Mouse (Mus musculus) left cerebral cortex, adult 2 months (tissue): ENCODE measurements at regions not wholly inside any gene's neighbourhood (a gene's known extent, or its start where the extent isn't known, plus 50 kb on each side); places are given as distances from the start of the nearest gene placed in this dataset.

Experiments used
- DNase-seq, 2 experiments: peaks; one replicate each; pipeline ENCODE4 v3.0.0; 2021 to 2022; ENCODE audit warnings: low spot score in 2 of 2, mixed read lengths in 1 of 2; ENCODE audit errors: extremely low spot score in 1 of 2
- H3K27ac ChIP-seq: fragments of 200-600 bp; 2 replicates; pipeline ENCODE4 v1.8.1; 2022
- H3K4me3 ChIP-seq: fragments of 200-600 bp; 2 replicates; pipeline ENCODE4 v1.8.1; 2022
- CTCF ChIP-seq: fragments of 200-600 bp; IDR thresholded peaks from 2 replicates; pipeline ENCODE4 v1.8.1; 2022; ENCODE audit warnings: antibody characterized with exemption, mild to moderate bottlenecking, moderate library complexity
- intact Hi-C: fragments of 180-260 bp; cut with DNase I; formaldehyde crosslinking; loops from one replicate; pipeline ENCODE4 v1.15.1; 2025

DNA sequence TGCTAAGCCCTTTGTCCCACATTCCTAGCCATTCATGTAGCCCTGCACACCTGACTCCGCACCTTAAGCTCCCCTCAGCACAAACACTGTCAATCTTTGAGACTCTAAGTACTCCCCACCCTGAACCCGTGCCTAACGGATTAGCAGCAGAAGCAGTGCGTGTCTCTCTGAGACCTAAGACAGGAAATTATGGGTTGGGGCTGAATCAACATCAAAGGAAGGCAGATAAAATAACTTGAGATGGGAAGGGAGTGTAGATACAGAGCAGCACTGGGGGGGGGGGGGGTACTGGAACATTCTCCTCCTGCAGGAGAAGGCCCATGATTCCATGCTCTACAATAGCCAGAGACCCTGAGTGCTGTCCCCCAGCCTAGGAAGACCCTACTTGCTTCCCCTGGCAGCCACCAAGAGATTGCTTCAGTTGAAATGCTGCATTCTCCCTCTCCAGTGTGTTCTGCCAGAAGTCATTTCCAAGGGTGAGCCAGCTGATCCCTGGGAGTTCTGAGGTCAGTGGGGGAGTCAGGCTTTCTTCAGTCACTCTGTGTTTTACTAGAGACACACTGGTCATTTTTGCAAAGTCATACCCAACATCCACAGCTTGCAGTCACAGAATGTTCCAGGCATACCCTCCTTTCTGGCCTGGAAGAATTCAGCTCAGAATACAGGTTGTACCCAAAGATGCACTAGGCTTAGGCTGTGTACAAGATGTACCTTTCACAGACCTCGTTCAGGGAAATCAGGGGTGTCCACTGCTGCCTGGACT, 71.4 kb downstream of the Rhob start:
- TF ChIP-seq CTCF = no peak
- intact Hi-C loops = no loop called here

DNA sequence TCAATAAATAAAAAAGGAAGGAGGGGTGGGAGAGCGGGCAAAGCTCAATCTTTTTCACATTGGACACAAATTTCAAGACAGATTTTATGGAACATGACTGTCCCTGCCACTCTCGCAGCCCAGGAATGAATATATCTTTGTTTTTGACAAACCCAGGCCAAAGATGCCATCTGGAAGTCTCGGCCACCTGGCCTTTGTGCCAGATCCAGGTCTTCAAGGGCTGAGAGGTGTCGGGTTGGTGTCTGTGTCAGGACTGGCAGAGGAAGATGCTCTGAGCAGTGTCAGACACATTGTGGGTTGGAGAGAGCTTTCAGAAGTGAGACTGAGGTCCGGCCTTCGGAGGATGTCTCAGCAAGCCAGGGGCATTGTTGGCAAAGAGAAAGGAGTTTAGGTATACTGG, 75.3 kb downstream of the Rhob start:
- Histone ChIP-seq H3K27ac (no peak overlapping the region), H3K4me3 (no peak overlapping the region)
- intact Hi-C loops = no loop called here
- TF ChIP-seq CTCF = no peak
- no peak for DNase-seq

More for the DNA sequence above, 71.4 kb downstream of the Rhob start:
- no peak overlapping the region for H3K4me3 ChIP-seq
- H3K27ac ChIP-seq = no peak overlapping the region
- no peak for DNase-seq

DNA sequence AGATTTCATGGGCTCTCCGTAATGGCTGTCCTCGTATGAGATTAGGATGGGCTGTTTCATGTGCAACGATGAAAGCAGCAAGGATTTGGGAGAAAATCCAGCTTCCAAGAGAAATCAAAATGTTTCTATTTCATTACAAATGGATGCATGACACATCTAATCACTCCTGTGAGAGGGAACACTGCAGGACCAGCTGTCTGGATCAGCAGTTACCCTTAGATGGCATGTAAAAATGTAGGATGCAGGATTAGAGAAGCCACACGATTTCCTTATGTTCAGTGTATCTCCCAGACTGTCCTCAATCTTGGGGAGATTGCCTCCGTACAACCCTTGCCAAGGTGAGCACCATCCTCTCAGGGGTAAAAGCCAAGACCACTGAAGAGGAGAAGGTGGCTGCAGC, 77.1 kb downstream of the Rhob start:
- DNase-seq = no peak
- Histone ChIP-seq H3K27ac (no peak overlapping the region), H3K4me3 (no peak overlapping the region)
- TF ChIP-seq CTCF = no peak
- intact Hi-C loops = no loop called here

DNA sequence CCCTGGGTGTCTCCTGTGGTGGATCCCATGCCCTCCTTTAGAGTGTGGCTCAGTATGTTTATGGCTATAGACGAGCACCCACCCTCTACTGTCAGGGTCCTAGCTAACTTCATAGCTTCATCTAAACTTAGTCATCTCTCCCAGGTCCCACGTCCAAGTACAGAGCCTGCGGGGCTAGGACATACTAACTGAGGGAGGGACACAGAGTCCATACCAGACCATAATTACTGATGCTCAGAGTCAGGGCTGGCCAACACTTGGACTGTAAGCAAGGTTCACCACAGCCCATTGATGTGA, 78.6 kb downstream of the Rhob start:
- H3K27ac ChIP-seq = no peak overlapping the region
- H3K4me3 ChIP-seq = no peak overlapping the region
- no peak for TF ChIP-seq CTCF
- no peak for DNase-seq
- intact Hi-C loops = no loop called here

DNA sequence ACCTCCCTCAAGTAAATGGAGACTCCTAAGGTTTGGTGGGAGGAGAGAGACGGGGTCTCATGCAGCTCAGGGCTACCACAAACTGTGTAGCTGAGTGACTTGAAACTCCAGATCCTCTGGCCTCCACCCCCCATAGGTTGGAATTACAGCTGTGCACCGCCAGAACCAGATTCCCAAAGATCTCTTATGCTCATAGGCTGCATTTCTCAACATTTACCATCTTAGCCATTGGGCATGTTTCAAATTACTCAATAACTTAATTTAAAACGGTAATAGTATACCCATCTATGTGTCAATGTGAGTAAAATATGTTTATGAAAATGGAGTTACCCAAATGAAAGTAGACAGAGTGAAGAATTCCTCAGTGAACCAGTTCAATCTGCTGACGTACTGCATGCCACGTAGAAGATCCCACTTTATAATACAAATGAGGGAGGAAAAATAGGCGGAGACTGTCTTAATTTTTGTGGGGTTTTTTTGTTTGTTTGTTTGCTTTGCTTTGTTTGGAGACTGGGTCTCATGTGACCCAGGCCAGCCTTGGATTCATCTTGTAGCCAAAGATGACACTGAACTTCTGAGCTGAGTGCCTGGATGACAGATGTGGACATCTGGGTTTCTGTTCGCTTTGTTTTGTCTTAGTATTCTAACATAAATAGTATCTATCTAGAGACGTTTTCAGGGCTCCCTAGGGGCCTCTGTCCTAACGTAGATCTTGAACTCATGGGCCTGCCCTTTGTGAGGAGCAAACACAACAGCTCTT, 79.1 kb downstream of the Rhob start:
- TF ChIP-seq CTCF = no peak
- no peak overlapping the region for H3K27ac ChIP-seq
- intact Hi-C loops = no loop called here
- no peak overlapping the region for H3K4me3 ChIP-seq
- no peak for DNase-seq

DNA sequence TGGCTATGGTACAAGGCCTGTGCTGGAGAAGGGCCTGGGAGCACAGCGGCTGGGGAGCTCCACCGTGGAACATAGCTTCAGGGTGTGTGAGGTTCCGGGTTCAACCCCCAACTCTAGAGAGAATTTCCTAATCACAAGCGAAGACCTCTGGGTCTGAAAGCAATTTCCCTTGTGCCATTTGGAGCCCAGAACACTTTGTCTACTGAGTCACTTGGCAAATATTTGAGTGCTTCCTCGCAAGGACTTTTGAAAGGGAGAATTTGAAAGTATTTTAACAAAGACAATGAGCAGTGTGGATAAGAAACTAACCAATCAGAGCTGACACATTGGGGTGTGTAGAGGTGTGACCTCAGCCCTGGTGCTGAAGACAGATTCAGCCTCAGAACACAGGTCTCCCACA, 80.9 kb downstream of the Rhob start:
- intact Hi-C loops = no loop called here
- no peak overlapping the region for H3K27ac ChIP-seq
- no peak for TF ChIP-seq CTCF

DNA sequence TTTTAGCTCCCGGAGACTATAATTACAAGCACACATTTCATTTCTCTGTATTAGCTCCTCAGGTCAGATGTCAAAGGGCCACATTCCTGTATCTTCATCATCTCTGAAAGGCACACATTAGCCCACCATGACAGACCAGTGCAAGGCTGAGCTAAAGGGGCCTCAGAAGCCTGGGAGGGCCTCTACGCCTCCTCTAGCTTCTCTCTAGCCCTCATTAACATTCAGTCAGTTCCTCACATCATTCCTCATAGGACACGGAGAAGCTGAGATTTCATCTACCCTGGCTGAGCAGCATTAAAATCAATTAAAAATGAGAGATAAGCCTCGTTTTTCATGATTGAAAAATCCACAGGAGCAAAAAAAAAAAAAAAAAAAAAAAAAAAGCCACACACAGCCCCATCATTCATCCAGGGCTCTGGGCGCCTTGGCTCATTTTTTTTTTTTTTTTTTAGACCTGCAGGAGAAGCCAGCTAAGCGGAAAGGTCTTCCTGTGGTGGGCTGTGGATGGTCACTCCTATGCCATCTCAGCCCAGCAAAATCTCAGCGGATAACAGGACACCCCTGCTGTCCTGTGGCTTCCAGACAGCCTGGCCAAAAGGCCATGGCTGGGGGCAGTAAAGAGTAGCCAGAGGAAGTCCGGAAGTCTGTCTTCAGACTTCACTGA, 82.5 kb downstream of the Rhob start:
- no peak for TF ChIP-seq CTCF
- H3K27ac ChIP-seq = no peak overlapping the region
- no peak overlapping the region for H3K4me3 ChIP-seq
- no peak for DNase-seq
- intact Hi-C loops = no loop called here

More for the DNA sequence above, 80.9 kb downstream of the Rhob start:
- H3K4me3 ChIP-seq = no peak overlapping the region
- no peak for DNase-seq

DNA sequence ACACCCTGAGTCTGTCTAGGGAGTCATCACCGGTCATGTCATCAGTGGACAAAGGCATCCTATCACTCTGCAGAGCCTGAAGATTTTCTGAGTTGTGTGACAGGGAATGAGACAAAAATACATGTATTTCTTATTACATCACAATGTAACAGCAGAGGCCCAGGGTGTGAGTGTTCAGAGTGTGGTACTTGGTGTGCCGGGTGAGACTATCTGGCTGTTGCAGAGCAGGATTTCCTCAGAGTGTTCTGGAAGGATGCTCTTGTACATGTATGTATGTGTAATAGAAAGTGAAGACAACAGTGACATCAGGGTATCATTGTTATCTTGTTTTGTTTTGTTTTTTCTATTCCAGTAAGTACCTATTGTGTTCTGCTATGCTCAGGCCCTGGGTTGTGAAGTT, 87.7 kb downstream of the Rhob start:
- intact Hi-C loops = loop anchor here (5.0 kb wide), 1 partner anchor 55 kb away; no protein-coding TSS in a partner anchor
- no peak for DNase-seq
- TF ChIP-seq CTCF = no peak

DNA sequence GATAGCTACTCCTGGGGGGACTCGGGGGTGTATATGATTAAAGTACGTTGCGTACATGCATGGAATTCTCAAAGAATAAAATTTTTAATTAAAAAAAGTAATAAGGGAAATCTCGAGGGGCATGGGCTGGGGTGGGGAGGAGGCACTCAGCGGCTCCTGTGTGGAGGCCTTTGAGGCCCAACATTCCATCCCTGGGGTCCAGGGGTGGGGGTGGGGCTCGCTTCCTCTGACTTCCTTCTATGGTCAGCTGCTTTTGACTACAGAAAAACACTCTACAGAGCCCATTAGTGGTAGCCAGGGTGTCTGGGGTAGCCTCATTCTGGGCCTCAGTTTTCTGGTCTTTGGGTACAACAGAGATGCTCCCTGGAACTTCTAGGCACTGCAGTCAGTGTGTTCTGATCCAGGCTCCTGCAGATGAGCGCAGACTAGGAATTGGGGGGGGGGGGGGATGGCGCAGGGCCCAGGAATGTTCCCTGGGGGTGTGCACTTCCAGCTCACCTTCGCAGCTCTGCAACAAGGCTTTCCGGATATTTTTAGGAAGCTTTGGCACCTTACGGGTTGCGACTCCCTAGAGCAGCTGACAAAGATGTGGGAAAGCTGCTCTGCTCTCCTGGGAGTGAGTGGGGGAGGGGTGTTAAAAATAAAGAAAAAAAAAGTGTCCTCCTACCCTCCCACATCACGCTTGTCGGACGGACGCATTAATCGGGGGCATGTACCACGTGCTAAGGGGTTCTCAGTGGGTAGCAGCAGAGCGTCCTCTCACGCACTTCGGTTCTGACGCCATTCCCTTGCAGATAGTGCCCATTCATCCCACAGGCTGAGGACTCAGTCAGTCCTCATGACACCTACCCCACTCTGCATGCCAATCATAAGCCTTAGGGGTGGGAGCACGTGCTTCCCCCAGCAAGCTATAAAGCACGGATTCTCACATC, 89.1 kb downstream of the Rhob start:
- intact Hi-C loops = loop anchor here (5.0 kb wide), 1 partner anchor 57 kb away; no protein-coding TSS in a partner anchor
- Histone ChIP-seq H3K4me3 (no peak overlapping the region), H3K27ac (no peak overlapping the region)
- no peak for TF ChIP-seq CTCF
- DNase-seq = peak in 1 of 2 experiments; percentile 31

More for the DNA sequence above, 87.7 kb downstream of the Rhob start:
- Histone ChIP-seq H3K4me3 (no peak overlapping the region), H3K27ac (no peak overlapping the region)

DNA sequence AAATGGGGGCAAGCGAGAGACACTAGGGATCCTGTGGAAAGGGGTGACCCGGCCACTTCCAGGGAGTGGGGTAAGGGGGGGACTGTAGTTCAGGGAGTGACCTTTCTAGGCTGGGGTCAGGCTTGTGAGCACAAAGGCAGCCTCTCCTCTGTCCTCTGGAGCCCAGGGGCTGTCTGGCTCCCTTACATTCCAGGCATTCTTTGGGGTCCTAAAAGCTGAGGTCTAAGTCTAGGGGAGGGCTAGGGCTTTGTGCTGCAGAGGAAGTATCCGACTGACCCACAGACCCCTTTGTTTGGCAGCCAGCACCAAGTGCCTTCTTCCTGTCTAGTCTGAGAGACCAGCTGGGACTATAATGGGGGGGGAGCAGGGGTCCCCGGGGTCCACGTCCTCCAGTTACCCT, 88.9 kb downstream of the Hs1bp3 start:
- no peak for TF ChIP-seq CTCF
- DNase-seq = no peak
- H3K27ac ChIP-seq = no peak overlapping the region
- intact Hi-C loops = no loop called here
- no peak overlapping the region for H3K4me3 ChIP-seq

DNA sequence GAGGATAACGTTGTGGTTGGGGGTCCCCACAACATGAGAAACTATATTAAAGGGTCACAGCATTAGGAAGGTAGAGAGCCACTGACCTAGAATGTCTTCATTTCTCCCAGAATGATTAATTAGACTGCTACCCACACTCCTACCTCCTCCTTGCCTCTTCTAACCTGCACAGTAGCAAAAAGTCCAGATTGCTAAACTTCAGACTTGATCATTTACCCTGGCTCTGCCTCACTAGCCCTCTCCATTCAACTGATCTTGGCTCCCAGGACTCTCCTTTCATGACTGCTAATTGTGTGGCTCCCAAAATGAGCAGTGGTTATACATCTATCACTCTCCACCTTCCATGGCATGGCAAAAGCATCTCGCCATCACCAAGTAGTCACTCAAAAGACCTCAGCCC, 88.1 kb downstream of the Hs1bp3 start:
- no peak for DNase-seq
- no peak for TF ChIP-seq CTCF
- Histone ChIP-seq H3K4me3 (no peak overlapping the region), H3K27ac (no peak overlapping the region)
- intact Hi-C loops = no loop called here
